Mouse (Mus musculus) neutrophil, adult 65 days (primary cell): Measurements from ENCODE around the gene Olfr378. TPM values are rescaled to one million over a fixed set of nuclear protein-coding genes. Genes with fewer than 3 reads are reported as not detected.

Experiments used
- total RNA-seq: library from RNA; stranded (reverse); gene quantifications from 2 replicates; pipeline ENCODE4 v1.2.4, GENCODE M21; 2023

Olfr378 gene
- total RNA-seq = not detected in 2 replicates

GRCm38 (mm10) chr11:73428377-73428776 is at the start of gene Olfr378:
Gene Olfr378 (minus strand): TSS chr11:73428477.

GRCm38 (mm10) chr11:73457408-73457807 is 29.1 kb upstream of the Olfr378 start, which contains the start of gene Olfr380:
Gene Olfr380 (minus strand): TSS chr11:73457508.

GRCm38 (mm10) chr11:73399514-73399913 is 28.8 kb downstream of the Olfr378 start, which contains the start of gene Olfr1:
Gene Olfr1 (minus strand): TSS chr11:73399614.

Other genes starting within 250 kb of the Olfr378 start
- gene Ctns, start 229.4 kb downstream of the Olfr378 start, total RNA-seq = 24.8 and 27.1 TPM in 2 replicates
- gene Shpk, start 229.0 kb downstream of the Olfr378 start, total RNA-seq = 0.75 and 0.76 TPM in 2 replicates
- not detected in 2 replicates for gene Trpv1, start 194.2 kb downstream of the Olfr378 start, total RNA-seq
- gene Trpv3, start 161.1 kb downstream of the Olfr378 start, total RNA-seq = not detected in 2 replicates
- gene Aspa, start 98.9 kb downstream of the Olfr378 start, total RNA-seq = not detected in 2 replicates
- gene Gm49340, start 98.7 kb downstream of the Olfr378 start, total RNA-seq = not detected in 2 replicates
- gene Spata22, start 98.7 kb downstream of the Olfr378 start, total RNA-seq = not detected in 2 replicates
- not detected in 2 replicates for gene Olfr20, start 77.7 kb downstream of the Olfr378 start, total RNA-seq
- gene Olfr376, start 57.2 kb downstream of the Olfr378 start, total RNA-seq = not detected in 2 replicates
- not detected in 2 replicates for gene Olfr1, start 28.9 kb downstream of the Olfr378 start, total RNA-seq
- gene Olfr380, start 29.0 kb upstream of the Olfr378 start, total RNA-seq = not detected in 2 replicates
- gene Olfr381, start 63.1 kb upstream of the Olfr378 start, total RNA-seq = not detected in 2 replicates
- not detected in 2 replicates for gene Olfr382, start 88.7 kb upstream of the Olfr378 start, total RNA-seq
- not detected in 2 replicates for gene Olfr385, start 164.5 kb upstream of the Olfr378 start, total RNA-seq
- gene Olfr384, start 170.1 kb upstream of the Olfr378 start, total RNA-seq = not detected in 2 replicates